In the genomic region with DNA sequence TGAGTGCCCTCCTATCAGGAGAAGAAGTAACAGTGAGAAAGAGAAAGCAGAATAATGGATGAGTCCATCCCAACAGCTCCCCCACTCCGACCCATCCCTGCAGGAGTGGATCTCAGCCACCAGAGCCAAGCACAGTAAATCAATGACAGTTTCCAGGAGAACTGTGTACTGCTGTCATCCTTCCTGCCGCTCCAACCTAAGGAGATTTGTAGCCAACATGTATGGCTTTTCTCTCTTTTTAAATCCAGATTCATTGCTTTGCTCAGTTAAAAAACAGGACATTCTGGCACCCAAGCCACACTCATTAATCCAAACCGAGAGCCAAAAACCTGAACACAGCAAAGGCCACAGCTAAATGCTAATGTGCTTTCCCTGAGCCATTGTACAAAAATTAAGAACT, we compare ENCODE assay signal across 15 mouse cellular contexts.
A peak's percentile ranks its signal among the peaks of the same experiment; 100 is the strongest.
DNase-seq lines count a peak whose midpoint lies in the region; ATAC-seq lines count a peak whose summit lies in the region.
"Had no signal": no experiment of that assay in that cellular context is flagged by ENCODE, and none has a peak within 500 bp of the region (broad histone marks: within the 10 kb centered on the region; RNA-seq: fewer than 3 reads in every experiment).

No protein-coding gene starts in this region.

- no peaks in the 10 kb centered on the region for H3K36me3 ChIP-seq in heart, embryonic 13.5 days
- H3K36me3 ChIP-seq in kidney, embryonic 15.5 days: no peaks in the 10 kb centered on the region
- H3K36me3 ChIP-seq in hindbrain, embryonic 16.5 days (ENCODE audit: control insufficient read depth, insufficient read depth, low read length): no peaks in the 10 kb centered on the region
- H3K36me3 ChIP-seq: embryonic facial prominence, embryonic 13.5 days; midbrain, embryonic 12.5 days had no signal

- WGBS in heart, embryonic 13.5 days: 73% methylated on average over 3 of the region's 3 CpGs
- WGBS in kidney, embryonic 15.5 days: 32% methylated on average over 3 of the region's 3 CpGs
- WGBS in hindbrain, embryonic 16.5 days: 46% methylated on average over 3 of the region's 3 CpGs

- H3K4me2 ChIP-seq in heart, embryonic 13.5 days: no peak overlapping the region
- H3K4me2 ChIP-seq in kidney, embryonic 15.5 days: no peak overlapping the region
- H3K4me2 ChIP-seq in hindbrain, embryonic 16.5 days (ENCODE audit: low read length): no peak overlapping the region
- H3K4me2 ChIP-seq: embryonic facial prominence, embryonic 13.5 days; midbrain, embryonic 12.5 days had no signal

- H3K4me3 ChIP-seq in heart, embryonic 13.5 days: no peak overlapping the region
- H3K4me3 ChIP-seq in kidney, embryonic 15.5 days (replicated peaks): no peak overlapping the region
- H3K4me3 ChIP-seq in hindbrain, embryonic 16.5 days (ENCODE audit: low read length): no peak overlapping the region
- H3K4me3 ChIP-seq: embryonic facial prominence, embryonic 13.5 days; heart, adult 2 months; midbrain, embryonic 12.5 days had no signal

- H3K27me3 ChIP-seq in heart, embryonic 13.5 days (replicated peaks): no peaks in the 10 kb centered on the region
- no peaks in the 10 kb centered on the region for H3K27me3 ChIP-seq in kidney, embryonic 15.5 days
- no peaks in the 10 kb centered on the region for H3K27me3 ChIP-seq in hindbrain, embryonic 16.5 days (replicated peaks; ENCODE audit: control insufficient read depth, insufficient read depth, low read length)
- H3K27me3 ChIP-seq: embryonic facial prominence, embryonic 13.5 days; midbrain, embryonic 12.5 days had no signal

- no peak for ATAC-seq in heart, embryonic 13.5 days (ENCODE audit: extremely low read depth, insufficient number of reproducible peaks, low FRiP score, low TSS enrichment)
- no peak for ATAC-seq in kidney, embryonic 15.5 days (replicated peaks; ENCODE audit: low FRiP score)
- ATAC-seq in hindbrain, embryonic 16.5 days: peak; percentile 76
- ATAC-seq: liver, postnatal 0 days had no signal

- no peak overlapping the region for H3K9ac ChIP-seq in heart, embryonic 13.5 days
- no peak overlapping the region for H3K9ac ChIP-seq in kidney, embryonic 15.5 days
- no peak overlapping the region for H3K9ac ChIP-seq in hindbrain, embryonic 16.5 days (ENCODE audit: low read depth, low read length)
- H3K9ac ChIP-seq: embryonic facial prominence, embryonic 13.5 days; liver, postnatal 0 days; midbrain, embryonic 12.5 days had no signal

- H3K9me3 ChIP-seq in heart, embryonic 13.5 days: 0 out of 2 replicates have a peak, but pooled peaks cover 4% of the 10 kb centered on the region
- H3K9me3 ChIP-seq in kidney, embryonic 15.5 days (replicated peaks): no peaks in the 10 kb centered on the region
- H3K9me3 ChIP-seq in hindbrain, embryonic 16.5 days (ENCODE audit: control insufficient read depth, low read length): no peaks in the 10 kb centered on the region
- H3K9me3 ChIP-seq: embryonic facial prominence, embryonic 13.5 days; midbrain, embryonic 12.5 days had no signal

- H3K27ac ChIP-seq in heart, embryonic 13.5 days (replicated peaks): peak overlapping the region; percentile 26; the same call in 1 of the 2 replicates
- peak overlapping the region; percentile 41; the same call in 1 of the 2 replicates for H3K27ac ChIP-seq in kidney, embryonic 15.5 days
- H3K27ac ChIP-seq in hindbrain, embryonic 16.5 days (ENCODE audit: low read depth, low read length): peak overlapping the region; percentile 34; the same call in 1 of the 2 replicates
- H3K27ac ChIP-seq: embryonic facial prominence, embryonic 13.5 days; heart, adult 2 months; midbrain, embryonic 12.5 days had no signal

- H3K4me1 ChIP-seq in heart, embryonic 13.5 days: peaks cover 54% of the 10 kb centered on the region
- H3K4me1 ChIP-seq in kidney, embryonic 15.5 days: peaks cover 22% of the 10 kb centered on the region
- peaks cover 11% of the 10 kb centered on the region for H3K4me1 ChIP-seq in hindbrain, embryonic 16.5 days (ENCODE audit: control insufficient read depth, insufficient read depth, low read depth, low read length)
- H3K4me1 ChIP-seq: midbrain, embryonic 12.5 days had no signal

- no peak for DNase-seq in heart, postnatal 25 days (ENCODE audit: low spot score)
- DNase-seq in kidney, adult 8-10 months: no peak
- peak; percentile 8 to 18 for DNase-seq in kidney, postnatal 36 days
- DNase-seq in liver: no peak
- no peak for DNase-seq in T-cell, adult 2 months (ENCODE audit: low spot score)
- DNase-seq: cerebellum, adult 11-12 months; heart, adult 2 months; liver, postnatal 0 days; lung, postnatal 4 days; right cerebral cortex, postnatal 4 days had no signal

- intact Hi-C loops in heart, postnatal 25 days (cut with DNase I): no loop called here

Comparison
In these comparisons a context has a peak if more than half of its experiments do, and no peak if none do; other contexts are left out.
1. DNase-seq: peak in kidney, postnatal 36 days (2 of 2); none in heart, postnatal 25 days (single experiment), kidney, adult 8-10 months (0 of 2), liver (single experiment) and T-cell, adult 2 months (single experiment).
2. Peak in every context shown above with its lines, with median percentiles within 50 percentile points of each other: H3K27ac ChIP-seq.